Mouse (Mus musculus) CH12.LX (cell line): ENCODE data around the gene Abcb10.

ENCODE experiments used
- CTCF ChIP-seq, 2 experiments: IDR thresholded peaks in 1 of 2; conservative IDR thresholded peaks in 1 of 2; 2 replicates each; pipeline ENCODE4 v1.5.1; 2011 to 2012; ENCODE audit warnings: low read depth in 2 of 2, low read length in 2 of 2, improper control_type of control experiment in 1 of 2, inconsistent platforms in 1 of 2, mild to moderate bottlenecking in 1 of 2, moderate library complexity in 1 of 2
- EP300 ChIP-seq: IDR thresholded peaks from 2 replicates; pipeline ENCODE4 v1.6.1; 2011; ENCODE audit warnings: low read length, improper control_type of control experiment
- MAFK ChIP-seq: IDR thresholded peaks from 2 replicates; pipeline ENCODE4 v1.6.1; 2011; ENCODE audit warnings: low read length, improper control_type of control experiment; ENCODE audit not compliant: insufficient replicate concordance

- TF ChIP-seq MAFK (no peak), CTCF (conservative IDR thresholded peaks at IDR 0.05 in 1 of 2, IDR thresholded peaks at IDR 0.05 in 1 of 2; ENCODE audit: low read depth in 2 of 2, low read length in 2 of 2) (no peak), EP300 (no peak)
Observed at GRCm38 (mm10) chr8:123914635-123915034, 68.3 kb downstream of the Abcb10 start.
